Mouse (Mus musculus): ENCODE results near the gene Enkd1. TPM values are rescaled to one million over a fixed set of nuclear protein-coding genes. Genes with fewer than 3 reads are reported as not detected.
A peak's percentile ranks its signal among the peaks of the same experiment; 100 is the strongest.

Gene Enkd1
- polyA plus RNA-seq, 1 experiment = 5.8 TPM

GRCm38 (mm10) chr8:105702001-105702401, 6.0 kb downstream of the Enkd1 start:
- DNase-seq (ENCODE audit: low read depth) = no peak

DNA sequence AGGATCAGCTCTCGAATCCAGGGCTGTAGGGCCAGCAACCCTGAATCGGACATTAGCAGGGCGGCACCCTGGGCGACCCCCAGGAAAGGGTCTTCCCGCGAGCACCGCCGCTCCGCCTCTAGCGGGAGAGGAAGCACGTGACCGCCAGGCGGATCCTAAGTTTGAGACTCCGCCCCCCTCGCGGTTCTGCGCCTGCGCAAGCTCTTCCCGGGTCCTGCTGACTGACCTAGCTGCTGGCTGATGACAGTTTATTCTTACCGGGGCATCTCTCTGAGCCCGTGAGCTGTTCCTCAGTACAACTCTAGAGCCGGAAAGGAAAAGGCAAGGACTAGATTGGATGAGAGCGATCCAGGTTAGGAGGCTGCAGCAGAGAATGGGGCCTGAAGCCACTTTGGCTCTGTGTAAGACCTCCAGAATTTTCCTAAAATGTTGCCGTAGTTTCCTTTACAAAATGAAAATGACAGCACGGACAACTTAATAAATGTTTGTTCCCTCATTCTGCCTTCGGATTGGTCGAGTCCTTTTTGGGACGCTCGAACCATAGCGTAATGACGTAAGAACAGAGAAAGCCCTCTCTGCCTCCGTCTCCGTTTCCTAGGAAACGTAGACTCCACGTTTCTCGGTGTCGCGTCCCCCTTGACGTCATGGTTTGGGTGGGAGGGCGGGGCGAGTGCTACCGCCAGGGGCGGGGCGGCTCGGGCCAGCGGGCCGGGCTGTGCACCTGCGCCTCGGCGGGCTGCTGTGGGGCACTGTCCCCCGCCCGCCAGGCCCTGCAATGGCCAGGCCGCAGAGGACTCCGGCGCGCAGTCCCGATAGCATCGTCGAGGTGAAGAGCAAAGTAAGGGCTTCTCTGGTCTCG, 6.8 kb downstream of the Enkd1 start, which contains the start of the genes Acd and Pard6a:
Acd (minus strand) TSS at position 137 of the 859 bp plus-strand sequence.
Pard6a (plus strand) TSS at position 183 of the 859 bp plus-strand sequence.
- peak; percentile 45 for DNase-seq (ENCODE audit: low read depth)

- peak; percentile 22 for DNase-seq (ENCODE audit: low read depth)
These were observed 7.4 kb downstream of the Enkd1 start for GRCm38 (mm10) chr8:105700566-105700965.

GRCm38 (mm10) chr8:105699488-105700215, 8.4 kb downstream of the Enkd1 start:
- no peak for DNase-seq (ENCODE audit: low read depth)

DNA sequence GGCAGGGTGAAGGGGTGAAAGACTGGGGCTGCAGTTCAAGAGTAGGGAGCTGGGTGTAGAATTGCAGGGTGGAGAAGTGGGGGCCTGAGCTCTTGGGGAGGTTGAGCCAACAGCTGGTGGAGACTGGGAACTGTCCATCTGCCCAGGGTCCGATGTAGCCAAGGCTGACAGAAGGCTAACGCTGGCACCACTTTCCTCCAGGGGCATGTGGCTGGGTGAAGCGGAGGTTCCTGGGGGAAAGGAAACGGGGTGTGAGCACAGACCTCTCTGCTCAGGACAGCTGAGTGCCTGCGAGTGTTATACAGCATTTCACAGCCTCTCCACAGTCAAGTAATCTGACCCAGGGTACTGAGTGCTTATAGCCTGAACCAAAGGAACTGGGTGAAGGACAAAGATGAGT, 9.3 kb downstream of the Enkd1 start:
- DNase-seq (ENCODE audit: low read depth) = no peak

GRCm38 (mm10) chr8:105697196-105697780, 10.7 kb downstream of the Enkd1 start:
- no peak for DNase-seq (ENCODE audit: low read depth)

DNA sequence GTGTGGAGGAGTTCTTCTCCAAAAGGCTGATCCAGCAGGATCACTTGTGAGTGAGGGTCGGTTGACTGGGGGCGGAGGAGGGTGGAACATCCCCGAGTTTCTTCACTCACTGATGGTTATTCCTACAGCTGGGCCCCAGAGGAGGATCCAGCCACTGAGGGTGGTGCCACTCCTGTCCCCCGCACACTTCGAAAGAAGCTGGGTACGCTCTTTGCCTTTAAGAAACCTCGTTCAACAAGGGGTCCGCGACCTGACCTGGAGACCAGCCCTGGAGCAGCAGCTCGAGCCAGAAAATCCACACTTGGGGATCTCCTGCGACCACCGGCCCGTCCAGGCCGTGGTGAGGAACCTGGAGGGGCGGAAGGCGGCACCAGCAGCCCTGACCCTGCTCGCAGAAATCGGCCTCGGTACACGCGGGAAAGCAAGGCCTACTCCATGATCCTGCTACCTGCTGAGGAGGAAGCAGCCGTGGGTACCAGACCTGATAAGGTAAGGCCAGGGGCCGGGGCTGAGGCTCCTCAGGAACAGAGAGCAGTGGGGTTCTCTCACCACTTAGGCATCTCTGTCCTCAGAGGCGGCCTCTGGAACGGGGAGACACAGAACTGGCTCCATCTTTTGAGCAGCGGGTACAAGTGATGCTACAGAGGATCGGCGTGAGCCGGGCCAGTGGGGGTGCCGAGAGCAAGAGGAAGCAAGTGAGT, 12.8 kb downstream of the Enkd1 start:
- no peak for DNase-seq (ENCODE audit: low read depth)

DNA sequence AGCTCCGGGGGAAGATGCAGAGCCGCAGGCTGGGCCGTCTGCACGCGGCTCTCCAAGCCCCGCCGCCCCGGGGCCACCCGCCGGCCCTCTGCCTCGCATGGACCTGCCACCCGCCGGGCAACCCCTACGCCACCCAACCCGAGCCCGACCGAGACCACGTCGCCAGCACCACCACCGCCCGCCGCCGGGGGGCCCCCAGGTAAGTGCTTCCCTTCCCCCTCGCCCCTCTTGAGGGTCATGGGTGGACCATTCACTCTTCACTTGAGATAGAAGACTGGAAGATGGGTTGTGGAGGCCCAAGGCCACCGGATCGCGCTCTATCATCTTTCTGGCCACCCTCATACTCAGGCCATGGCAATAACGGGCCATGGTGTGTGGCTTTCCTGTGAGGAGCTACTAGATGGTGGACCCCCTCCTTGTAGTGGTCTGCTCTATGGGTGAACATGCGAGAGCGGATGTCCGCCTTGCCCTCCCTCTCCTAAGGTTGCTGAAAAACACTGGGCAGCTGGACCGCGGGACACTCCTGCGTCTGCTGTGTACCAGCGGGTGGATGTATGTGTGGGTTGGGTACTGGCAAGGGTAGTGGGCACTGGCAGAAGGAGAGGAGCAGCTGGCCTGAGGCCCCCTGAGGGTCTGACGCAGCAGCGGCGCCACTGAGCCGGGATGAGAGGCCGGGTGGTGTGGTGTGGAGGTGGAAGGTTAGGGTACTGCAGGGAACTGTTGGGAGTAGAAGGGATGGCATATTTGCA, 13.8 kb downstream of the Enkd1 start:
- no peak for DNase-seq (ENCODE audit: low read depth)

DNA sequence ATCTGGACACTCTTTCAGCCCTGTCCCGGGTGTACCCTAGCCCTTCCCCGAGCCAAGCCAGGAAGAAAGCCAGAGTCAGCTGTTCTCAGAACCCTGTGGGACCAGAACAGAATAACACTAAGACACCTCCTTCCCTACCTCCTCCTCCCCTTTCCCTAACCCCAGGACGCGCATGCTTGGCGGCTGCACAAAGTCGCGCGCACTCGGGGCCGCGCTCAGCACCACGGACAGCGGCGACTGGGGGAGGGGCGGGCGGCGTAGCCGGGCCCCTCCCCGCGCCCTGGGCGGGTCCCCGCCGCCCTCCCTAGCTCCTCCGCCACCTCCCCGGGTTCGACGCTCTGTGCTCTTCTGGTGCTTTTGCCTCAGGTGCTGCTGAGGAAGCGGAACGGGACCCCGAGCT, 14.4 kb downstream of the Enkd1 start:
- no peak for DNase-seq (ENCODE audit: low read depth)

- DNase-seq (ENCODE audit: low read depth) = no peak
These were observed 15.4 kb downstream of the Enkd1 start for GRCm38 (mm10) chr8:105692449-105693182.

- no peak for DNase-seq (ENCODE audit: low read depth)
These were observed 17.0 kb downstream of the Enkd1 start for GRCm38 (mm10) chr8:105690978-105691377.

- no peak for DNase-seq (ENCODE audit: low read depth)
These were observed 18.0 kb downstream of the Enkd1 start for GRCm38 (mm10) chr8:105689983-105690360.

DNA sequence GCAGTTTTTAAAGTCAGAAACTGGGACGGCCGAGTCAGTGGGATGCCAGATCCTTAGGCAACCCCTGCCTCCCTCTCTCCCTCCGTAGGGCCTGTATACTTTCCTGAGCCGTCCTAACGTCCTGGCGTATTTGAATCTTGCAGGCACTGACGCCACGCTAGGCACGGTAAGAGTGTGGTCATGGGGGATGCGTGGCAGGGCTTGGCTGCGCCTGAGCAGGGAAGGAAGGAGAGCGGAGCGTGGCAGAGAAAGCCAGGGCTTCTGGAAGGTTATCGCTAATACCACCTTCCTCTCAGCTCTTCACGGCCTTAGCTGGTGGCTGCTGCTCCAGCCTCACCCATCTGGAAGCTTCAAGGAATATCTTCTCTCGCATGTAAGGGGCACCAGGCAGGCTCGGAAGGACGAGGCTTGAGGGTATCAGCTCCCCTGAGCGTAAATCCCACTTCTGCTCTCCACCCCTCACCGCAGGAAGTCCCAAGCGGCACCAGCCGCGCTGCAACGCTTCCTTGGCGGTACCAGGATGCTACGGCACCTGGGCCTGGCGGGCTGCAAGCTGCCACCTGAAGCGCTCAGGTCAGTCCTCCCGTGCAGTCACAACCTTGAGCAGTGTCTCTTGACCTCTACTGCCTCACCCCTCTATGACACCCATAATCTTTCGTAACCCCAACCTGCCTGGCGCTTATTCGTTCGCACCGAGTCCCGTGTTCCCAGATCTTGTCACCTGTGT, 18.6 kb downstream of the Enkd1 start:
- DNase-seq (ENCODE audit: low read depth) = no peak

GRCm38 (mm10) chr8:105688242-105688752, 19.7 kb downstream of the Enkd1 start:
- no peak for DNase-seq (ENCODE audit: low read depth)

GRCm38 (mm10) chr8:105687512-105687911, 20.5 kb downstream of the Enkd1 start:
- no peak for DNase-seq (ENCODE audit: low read depth)

GRCm38 (mm10) chr8:105686551-105686950, 21.5 kb downstream of the Enkd1 start:
- DNase-seq (ENCODE audit: low read depth) = no peak

GRCm38 (mm10) chr8:105685796-105686308, 22.2 kb downstream of the Enkd1 start, which contains the start of gene Carmil2:
TSS of gene Carmil2 (plus strand) at chr8:105686274.
- DNase-seq (ENCODE audit: low read depth) = no peak

- no peak for DNase-seq (ENCODE audit: low read depth)
These were observed 22.7 kb downstream of the Enkd1 start for GRCm38 (mm10) chr8:105685325-105685724.

- no peak for DNase-seq (ENCODE audit: low read depth)
These were observed 30.1 kb downstream of the Enkd1 start for GRCm38 (mm10) chr8:105677891-105678290.
